Mouse (Mus musculus) layer of hippocampus, adult 18-20 months (tissue): ENCODE measurements around the gene Synrg. TPM values are rescaled to one million over a fixed set of nuclear protein-coding genes. Genes with fewer than 3 reads are reported as not detected.

ENCODE experiments used
- DNase-seq, 2 experiments: peaks; one replicate each; pipeline ENCODE4 v3.0.0; 2022; ENCODE audit warnings: low spot score in 2 of 2
- total RNA-seq, 2 experiments: library from RNA; stranded (reverse); gene quantifications; 2 replicates each; pipeline ENCODE4 v1.2.3; 2021

Gene Synrg
- total RNA-seq, 2 experiments from 2014 or later = 66.6 to 70.6 TPM

DNA sequence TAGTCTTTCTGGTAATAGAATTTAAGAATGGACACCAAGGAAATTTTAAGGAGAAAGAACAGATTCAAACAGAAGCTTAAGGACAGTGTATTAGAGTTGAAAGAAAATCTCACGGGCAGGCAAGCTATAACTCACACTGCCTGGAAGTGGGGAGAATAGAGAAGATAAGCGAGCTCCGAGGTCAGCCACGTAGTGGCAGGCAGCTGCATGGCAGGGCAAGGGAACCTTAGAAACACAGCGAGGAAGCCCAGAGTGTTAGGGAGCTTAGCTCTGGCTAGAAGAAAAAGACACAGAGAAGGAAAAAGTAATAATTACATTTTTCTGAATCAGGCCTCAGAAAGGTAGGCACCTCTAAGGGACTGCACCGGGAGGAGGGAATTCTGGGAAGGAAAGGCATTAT, 15.8 kb downstream of the Synrg start:
- DNase-seq = no peak

DNA sequence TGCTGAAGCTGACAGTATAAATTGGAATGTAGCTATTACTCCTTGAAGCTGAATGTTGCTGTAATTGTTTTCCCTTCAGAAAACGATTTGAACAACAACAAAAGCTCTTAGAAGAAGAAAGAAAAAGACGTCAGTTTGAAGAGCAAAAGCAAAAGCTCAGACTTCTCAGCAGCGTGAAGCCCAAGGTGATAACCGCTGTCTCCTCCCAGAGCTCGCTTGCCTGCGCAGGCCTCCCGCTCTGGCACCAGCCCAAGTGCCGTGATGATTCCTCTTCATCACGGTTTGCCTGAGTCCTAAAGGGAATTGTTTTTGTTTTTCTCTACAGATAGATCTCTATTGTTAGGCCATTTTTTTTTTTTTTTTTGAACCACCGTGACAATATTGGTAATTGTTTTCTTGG, 17.1 kb downstream of the Synrg start:
- DNase-seq = no peak

DNA sequence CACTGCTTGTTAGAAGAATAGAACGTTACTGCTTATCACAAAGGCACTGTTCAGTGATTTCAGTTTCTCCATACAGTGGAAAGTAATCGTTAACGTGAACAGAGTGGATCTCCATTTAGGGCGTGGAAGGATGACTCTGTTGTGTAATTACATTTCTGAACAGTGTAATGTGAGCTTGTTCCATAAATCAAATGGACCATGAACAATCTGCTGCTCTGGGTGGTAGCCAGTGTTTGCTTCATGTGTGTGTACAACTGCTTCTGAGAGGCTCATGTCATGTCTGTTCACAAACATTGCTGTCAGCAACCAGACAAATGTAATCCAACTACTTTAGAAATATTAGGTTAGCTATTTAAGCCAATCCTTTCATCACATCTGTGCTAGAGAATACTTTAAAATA, 27.5 kb downstream of the Synrg start:
- no peak for DNase-seq

DNA sequence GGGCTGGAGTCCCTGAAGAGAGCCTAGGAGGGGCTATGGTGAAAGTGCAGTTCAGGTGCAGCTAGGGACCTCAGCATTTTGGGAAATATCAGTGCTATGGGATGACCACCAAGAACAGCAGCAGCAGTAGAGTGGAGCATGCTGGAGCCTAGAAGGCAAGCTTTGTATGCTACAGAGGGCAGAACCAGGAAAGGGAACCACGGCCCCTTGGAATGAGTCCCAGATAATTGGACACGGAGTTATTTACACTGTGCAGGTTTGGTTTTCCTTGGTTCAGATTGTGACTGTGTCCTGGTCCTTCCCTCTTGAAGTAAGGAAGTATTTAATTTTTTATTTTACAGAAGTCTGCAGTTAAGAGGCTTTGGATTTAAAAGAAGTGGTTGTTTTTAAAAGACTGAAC, 29.2 kb downstream of the Synrg start:
- no peak for DNase-seq

DNA sequence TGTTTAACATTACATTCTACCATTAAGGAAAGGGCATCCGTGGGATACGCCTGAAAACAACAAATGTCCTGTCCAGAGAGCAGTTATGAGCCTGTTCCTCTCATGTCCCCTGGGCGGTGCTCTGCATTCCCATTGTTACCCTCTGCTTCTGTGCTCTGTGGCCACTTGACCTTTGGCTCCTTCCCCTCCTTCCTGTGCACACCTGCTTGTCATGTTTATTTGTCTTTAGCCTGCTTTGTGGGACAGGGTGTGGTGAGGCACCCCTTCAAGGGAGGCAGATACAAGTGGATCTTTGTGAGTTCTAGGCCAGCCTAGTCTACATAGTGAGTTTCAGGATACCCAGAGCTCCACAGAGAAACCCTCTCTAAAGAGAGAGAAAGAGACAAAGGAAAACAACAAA, 30.3 kb downstream of the Synrg start:
- DNase-seq = no peak

DNA sequence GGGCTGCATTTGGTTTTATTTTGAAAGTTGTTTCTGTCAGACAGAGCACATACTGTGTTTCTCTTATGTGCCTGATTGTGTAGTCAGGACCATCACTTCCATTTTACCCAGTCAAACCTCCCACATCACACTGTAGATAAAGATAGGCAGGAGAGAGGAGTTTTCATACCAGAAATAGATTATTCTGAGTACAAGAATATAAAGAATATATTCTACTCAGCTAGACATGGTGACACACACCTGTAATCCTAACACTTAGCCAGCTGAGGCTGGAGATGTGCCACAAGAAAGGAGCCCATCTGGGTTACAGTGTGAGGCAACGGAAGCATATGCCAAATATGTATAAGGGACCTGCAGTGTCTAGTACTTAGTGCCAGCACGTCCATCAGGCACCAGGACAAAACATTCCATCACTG, 31.3 kb downstream of the Synrg start:
- peak in 1 of 2 experiments; percentile 48 for DNase-seq

DNA sequence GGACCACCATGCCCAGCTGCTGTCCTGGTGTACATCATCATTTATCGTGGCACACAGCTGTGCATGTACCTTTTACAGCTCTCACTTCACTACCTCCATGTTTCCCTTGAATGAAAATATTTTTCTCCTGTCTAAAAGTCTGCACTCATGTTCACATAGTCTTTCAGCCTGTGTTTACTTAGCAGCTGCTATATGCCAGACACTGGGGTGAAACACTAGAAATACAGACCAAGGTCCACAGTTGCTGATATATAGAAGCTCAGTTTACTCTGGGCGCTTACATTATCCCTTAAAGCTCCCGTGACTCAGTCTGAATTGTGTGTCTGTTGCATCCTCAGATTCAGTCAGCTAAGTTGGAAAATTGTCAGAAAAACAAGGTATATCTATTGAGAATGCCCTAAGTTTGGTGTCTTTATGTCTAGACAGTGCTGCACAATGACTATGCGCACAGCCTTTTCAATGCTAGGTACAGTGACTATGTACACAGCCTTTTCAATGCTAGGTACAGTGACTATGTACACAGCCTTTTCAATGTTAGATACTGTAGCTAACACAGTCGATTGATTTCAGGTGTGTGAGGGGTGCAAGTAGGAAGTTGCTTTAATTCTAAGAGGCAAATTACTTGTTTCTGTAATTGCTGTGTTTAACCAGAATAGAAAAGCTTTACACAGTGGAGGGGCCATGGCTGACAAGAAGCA, 33.1 kb downstream of the Synrg start:
- DNase-seq = no peak

DNA sequence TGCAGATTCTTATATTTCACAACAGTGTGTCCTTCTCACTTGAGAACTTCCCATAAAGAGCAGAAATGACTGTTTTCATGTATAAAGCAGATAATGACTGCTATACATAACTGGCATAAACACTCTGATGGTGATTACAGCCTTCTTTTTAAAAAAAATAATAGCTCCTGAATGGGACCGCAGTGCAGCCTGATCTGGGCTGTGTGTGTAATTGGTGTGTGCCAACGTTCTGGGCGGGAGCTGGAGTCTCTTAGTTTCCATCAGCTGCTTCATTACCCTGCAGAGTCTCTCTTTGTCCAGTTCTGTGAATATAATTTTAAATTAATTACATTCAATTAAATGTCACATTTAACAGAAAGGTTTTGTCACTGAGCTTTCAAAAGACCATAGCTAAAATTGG, 34.8 kb downstream of the Synrg start:
- DNase-seq = no peak

DNA sequence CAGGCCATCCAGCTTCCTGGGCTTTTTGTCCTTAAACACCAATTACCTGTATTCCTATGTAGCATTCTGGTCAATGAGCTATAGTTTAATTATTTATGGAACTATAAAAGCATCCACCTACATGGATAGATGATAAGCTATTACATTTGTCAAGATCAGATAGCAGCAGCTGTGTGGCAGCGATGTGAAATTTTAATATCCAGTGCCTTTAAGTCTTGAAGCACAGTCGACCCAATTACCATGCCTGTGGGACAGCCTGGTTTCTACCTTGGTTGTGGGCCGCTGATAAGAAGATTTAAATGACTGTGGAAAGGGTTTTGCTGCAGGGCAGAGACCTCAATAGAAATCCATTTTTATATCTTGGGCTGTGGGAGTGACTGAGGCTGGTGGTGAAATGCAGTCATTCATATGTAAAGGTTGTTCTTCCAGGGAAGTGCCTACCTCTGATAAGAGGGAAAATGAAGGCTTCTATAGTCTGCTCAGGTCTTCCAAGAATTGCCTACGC, 35.2 kb downstream of the Synrg start:
- no peak for DNase-seq

DNA sequence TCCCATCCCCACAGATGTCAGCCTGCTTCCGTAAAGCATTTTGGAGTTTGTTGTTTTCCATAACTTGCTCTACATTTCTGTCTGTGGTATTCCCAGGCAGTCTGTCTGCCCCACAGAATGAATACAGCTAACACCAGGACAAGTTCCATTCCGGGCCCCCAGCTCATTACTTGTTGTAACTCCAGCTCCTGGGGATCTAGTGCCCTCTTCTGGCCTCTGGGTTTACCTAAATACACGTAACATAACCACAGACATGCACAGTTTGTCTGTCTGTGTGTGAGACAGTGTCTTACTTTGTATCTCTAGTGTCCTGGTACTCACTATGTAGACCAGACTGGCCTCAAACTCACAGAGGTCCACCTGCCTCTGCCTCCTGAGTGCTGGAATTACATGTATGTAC, 37.0 kb downstream of the Synrg start:
- DNase-seq = no peak

DNA sequence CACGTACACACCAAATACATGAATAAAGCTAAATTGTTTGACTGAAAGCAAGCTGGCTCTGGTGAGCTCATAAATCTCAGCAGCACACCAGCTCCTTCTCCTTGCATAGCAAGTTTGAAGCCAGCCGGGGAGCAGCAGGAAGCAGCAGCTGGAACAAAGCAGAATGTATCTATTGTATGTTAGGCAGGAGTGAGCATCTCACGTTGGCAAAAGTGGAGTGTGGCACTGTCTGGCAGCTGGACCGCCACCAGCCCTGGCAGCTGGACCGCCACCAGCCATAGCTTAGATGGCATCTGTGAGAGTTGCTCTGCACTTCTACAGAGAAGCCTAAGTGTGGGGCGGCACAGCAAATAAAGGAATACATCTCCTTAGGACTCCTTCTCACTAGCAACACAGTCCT, 39.8 kb downstream of the Synrg start:
- peak; percentile 22 to 42 for DNase-seq

DNA sequence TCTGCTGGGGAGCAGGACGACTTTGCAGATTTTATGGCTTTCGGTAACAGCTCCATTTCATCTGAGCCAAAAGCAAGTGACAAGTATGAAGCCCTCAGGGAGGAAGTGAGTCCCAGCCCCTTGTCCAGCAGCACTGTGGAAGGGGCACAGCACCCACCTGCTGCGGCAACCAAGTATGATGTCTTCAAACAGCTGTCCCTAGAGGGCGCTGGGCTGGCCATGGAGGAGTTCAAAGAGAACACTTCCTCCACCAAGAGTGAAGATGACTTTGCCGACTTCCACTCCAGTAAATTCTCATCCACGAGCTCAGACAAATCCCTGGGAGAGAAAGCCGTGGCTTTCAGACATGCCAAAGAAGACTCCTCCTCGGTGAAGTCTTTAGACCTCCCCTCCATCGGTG, 44.8 kb downstream of the Synrg start:
- DNase-seq = no peak

DNA sequence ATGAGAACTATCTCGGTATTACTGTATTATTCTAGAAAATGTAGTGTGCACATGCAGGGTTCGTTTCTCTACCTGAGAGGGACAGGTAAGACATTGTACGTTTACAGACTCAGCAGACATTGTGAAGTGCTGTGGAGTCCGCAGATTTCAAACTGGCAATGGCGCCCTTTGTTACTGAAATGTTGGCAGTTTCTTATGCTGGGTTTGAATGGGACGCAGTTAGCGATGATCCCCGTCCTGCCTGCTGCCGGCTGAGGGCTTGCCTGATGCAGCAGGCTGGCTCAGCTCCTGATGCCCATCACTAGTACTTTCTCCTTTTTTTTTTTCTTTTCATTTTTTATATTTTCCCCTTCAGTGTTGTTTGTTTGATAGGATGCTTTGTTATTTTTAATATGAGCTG, 46.2 kb downstream of the Synrg start:
- DNase-seq = no peak

DNA sequence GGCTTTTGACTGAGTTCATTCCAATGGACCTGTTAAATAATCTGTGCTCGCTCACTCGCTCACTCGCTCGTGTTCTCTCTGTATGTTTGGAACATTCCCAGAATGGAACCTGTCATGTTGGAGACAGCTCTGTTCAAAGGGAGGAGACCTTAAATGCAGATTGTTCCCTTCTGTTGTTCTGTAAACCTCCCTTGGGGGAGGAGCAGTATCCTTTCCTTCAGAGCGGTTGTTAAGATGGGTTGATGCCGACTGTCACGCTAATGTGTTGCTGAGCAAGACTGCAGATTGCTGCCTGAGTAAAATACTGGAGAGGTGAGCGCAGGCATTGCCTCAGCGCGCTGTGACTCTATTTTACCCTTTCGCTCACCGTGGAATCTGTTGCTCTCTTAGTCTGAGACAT, 46.8 kb downstream of the Synrg start:
- DNase-seq = peak in 1 of 2 experiments; percentile 54

DNA sequence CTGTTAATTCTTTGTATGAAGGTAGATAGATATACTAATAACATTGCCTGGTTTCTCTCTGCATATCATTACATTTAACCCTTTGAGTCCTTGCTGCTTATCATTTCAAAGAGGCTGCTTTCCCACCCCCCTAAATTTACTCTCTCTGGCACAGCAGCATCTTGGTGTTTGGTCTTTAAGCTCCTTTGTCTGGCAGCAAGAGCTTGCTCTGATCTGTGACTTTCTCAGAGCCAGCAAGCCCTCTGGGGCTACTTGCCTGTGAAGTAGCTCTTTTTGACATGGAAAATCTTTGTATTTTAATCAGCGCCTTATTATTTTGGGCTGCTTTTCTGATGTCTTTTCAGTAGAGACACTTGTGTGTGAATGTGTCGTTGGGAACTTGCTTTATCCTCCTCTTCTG, 47.3 kb downstream of the Synrg start:
- DNase-seq = no peak

DNA sequence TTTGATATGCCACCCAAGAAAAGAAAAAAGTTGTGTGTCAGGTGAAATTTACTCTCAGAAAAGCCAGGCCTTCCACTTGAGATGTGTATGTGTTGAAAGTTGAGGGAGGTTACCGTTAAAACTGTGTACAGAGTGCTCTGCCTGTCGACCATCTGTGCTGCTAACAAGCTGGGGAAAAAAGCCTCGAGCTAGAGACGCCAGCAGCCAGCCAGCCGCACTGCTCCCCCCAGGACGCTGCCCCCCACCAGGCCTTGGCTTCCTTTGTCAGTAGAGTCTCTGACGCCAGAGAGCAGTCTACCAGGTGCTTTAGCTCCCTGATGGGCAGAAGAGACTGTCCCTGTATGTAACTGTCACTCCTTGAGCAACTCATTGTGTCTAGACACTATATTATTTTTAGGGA, 48.9 kb downstream of the Synrg start:
- peak; percentile 21 to 53 for DNase-seq

DNA sequence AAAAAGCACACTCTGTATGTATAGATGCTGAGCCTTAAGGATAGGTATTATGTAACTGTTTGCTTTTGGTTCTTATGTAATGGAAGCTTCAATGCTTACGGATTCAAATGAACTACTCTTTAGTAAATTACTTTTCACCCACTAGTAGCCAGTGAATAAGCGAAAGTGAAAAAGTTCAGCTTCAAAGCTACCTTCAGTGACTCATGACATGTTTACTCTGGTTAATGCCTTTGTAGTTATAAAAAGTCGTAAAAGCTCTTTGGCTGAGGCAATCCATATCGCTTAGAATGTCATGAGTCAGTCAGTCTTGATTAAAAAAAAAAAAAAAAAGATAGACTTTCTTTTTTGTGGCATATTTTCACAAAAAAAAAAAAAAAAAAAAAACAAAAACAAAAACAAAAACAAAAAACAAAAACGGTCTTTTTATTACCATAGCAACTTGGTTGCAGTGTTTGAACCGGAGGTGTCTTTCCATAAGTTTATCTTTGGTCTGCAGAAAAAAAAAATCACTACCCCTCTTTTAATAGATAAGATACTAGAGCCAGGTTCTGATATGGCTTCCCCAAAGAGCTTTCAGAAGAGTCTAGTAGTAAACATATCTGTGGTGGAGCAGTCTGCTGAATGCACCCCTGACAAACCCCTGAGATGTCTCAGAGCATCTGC, 52.0 kb downstream of the Synrg start:
- no peak for DNase-seq

DNA sequence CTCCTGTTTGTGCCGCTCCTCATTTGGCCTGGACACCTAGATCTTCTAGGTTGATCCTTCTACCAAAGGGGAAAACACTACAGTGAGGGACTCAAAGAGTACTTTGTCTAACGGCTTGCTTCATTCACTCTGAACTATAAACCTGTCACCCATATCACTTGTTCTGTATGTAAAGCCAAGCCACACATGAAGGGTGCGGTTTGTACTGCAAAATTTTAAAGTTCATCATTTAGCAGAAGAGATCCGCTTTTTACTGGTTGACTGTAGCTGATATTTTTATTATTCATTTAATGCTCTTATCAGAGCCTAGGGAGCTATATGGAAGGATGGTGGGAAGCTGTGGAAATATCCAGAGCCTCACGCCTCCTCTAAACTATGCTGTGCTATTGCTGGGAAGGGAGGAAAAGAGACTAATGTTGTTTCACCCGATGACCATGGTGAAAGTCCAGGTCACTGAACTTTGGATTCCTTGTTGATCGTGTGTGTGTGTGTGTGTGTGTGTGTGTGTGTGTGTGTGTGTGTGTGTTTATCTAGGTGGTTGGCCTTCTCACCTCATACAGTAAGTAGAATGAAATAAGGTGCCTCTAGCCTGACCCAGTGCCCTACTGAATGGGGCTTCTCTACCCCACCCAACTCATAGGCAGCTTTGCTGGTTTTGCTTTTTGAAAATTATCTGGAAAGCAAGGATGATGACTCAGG, 52.7 kb downstream of the Synrg start:
- DNase-seq = no peak

DNA sequence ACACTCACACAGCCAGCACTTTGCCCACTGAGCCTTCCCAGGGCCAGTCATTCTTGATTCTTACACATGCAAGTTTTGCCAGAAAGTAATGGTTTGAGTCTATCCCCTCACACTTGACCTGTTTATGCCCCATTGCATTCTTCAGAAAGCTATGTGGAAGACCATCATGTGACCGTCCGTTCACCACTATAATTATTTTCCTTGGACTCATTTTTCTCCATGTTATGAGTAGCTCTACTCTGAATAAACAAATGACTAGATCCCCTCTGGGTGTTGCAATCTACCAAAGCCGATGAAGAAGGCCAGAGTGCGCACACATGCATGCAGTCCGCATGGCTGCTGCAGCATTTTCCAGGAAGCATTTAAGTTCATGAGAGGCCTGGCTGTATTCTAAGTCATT, 63.0 kb downstream of the Synrg start:
- DNase-seq = no peak

DNA sequence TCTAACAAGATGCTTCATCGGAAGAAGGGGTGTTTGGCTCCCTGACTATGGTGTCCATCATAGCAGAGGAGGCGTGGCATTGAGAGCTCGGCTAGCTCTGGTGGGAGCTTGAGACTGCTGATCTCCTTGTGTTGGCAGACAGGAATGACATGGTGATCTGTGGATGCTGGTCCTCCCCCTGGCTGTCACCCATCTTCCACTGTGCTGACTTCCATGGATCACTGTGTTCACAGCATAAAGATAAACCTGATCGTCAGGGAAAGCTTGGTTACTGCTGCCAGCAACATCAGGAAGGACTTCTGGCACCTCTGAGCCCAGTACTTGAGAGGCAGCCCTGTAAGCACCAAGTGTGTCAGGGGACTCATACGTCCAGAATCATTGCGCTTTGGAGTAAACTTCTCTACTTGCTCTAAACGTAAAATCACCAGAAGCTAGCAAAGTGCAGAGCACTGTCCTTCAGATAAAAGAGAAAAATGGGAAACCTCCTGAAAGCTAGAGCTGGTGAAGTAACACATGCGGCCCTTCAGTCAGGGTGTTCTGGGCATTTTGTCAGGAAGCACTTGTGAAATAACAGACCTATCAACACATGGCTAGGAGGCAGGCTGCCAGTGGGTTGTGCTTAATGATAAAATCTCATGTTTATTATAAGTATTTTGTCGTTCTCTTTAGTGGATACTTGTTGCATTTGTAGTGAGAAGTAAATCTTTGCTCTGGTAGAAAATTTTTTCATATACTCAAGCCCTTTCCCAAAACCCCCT, 64.2 kb downstream of the Synrg start:
- peak; percentile 53 to 82 for DNase-seq

DNA sequence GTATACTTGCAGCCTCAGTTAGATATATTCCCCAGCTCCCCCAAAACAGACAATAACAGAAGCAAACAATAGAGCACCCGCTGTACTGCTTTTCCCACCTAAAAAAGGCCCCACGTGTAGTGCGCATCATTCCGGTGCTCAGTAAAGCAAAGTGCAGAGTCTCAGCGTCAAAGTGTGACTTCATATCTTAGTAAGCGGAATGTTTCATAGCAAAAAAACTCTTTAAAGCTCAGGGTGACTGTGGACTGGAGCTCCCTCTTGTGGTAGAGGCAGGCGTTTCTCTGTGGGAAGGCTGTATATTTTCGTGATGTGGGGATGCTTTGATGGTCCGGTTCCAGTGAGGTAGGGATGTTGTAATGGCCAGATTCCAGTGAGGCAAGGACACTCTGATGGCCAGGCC, 67.7 kb downstream of the Synrg start:
- DNase-seq = peak; percentile 58 to 84

DNA sequence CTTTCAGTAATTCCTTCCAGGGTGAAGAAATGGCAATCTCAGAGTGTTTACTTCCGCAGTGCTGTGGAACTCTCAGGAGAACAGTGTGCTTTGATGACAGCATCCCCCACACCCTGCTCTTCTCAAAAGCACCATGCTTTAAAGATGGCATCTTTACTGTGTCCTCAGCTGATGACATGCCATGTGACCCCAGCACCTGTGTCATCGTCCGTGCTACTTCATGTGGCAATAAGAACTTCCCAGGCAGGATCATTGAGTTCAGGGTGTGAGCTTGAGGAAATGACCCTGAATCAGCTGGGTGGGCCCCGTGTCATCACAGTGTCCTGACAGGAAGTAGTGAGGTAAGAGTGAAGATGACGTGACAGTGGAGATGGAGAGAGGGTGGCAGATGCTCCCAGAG, 68.3 kb downstream of the Synrg start:
- no peak for DNase-seq
